Mouse (Mus musculus) neural tube, embryonic 10.5 days (tissue): ENCODE data around the gene Cnfn.
"Not testable (repeated sequence)": the region's sequence is repeated elsewhere in the genome, so short reads cannot be mapped to it uniquely, and the experiment has no call there.

Experiments used
- DNase-seq: peaks from one replicate; pipeline ENCODE4 v3.0.0-alpha.2; 2017; ENCODE audit warnings: low spot score; ENCODE audit errors: extremely low spot score

The Cnfn gene

GRCm38 (mm10) chr7:25365937-25366625 is 3.4 kb downstream of the Cnfn start:
- DNase-seq: peak; percentile 16

- DNase-seq: no peak
Observed at GRCm38 (mm10) chr7:25363632-25364031, 5.9 kb downstream of the Cnfn start.

- DNase-seq: peak; percentile 25
Observed at GRCm38 (mm10) chr7:25363151-25363550, 6.4 kb downstream of the Cnfn start.

GRCm38 (mm10) chr7:25358721-25359206 is 10.8 kb downstream of the Cnfn start:
- no peak for DNase-seq

- DNase-seq: no peak
Observed at GRCm38 (mm10) chr7:25348861-25349260, 20.7 kb downstream of the Cnfn start.

- no peak for DNase-seq
Observed at GRCm38 (mm10) chr7:25341000-25341784, 28.3 kb downstream of the Cnfn start.

GRCm38 (mm10) chr7:25339329-25339728 is 30.2 kb downstream of the Cnfn start:
- DNase-seq: no peak

- DNase-seq: no peak
Observed at GRCm38 (mm10) chr7:25334472-25334871, 35.1 kb downstream of the Cnfn start.

- DNase-seq: peak; percentile 74
Observed at GRCm38 (mm10) chr7:25333596-25334307, 35.8 kb downstream of the Cnfn start.

GRCm38 (mm10) chr7:25326233-25326632 is 43.3 kb downstream of the Cnfn start:
- DNase-seq: no peak

- not testable (repeated sequence) for DNase-seq
Observed at GRCm38 (mm10) chr7:25325431-25325830, 44.1 kb downstream of the Cnfn start.

GRCm38 (mm10) chr7:25323219-25323618 is 46.3 kb downstream of the Cnfn start:
- DNase-seq: no peak

- peak; percentile 75 for DNase-seq
Observed at GRCm38 (mm10) chr7:25322058-25322484, 47.5 kb downstream of the Cnfn start.
